Mouse (Mus musculus) cortical plate, adult 2 months (tissue): Measurements from ENCODE around the gene Jazf1. TPM values are rescaled to one million over a fixed set of nuclear protein-coding genes. Genes with fewer than 3 reads are reported as not detected.

Experiments used
- H3K27ac ChIP-seq: fragments of 200-500 bp; 2 replicates; pipeline ENCODE4 v1.5.1; 2012; ENCODE audit warnings: low read length, control low read depth, inconsistent platforms; ENCODE audit not compliant: insufficient read depth
- H3K4me1 ChIP-seq: fragments of 200-500 bp; 2 replicates; pipeline ENCODE4 v1.6.1; 2011; ENCODE audit warnings: low read length; ENCODE audit not compliant: control insufficient read depth, insufficient read depth
- H3K4me3 ChIP-seq: fragments of 200-500 bp; 2 replicates; pipeline ENCODE4 v1.5.1; 2011; ENCODE audit warnings: mild to moderate bottlenecking, low read length, control low read depth; ENCODE audit not compliant: insufficient read depth
- CTCF ChIP-seq: fragments of 200-500 bp; IDR thresholded peaks from 2 replicates; pipeline ENCODE4 v1.5.1; 2011; ENCODE audit warnings: mild to moderate bottlenecking, control low read depth, low read length; ENCODE audit not compliant: insufficient read depth; ENCODE audit errors: extremely low read depth
- POLR2A ChIP-seq: fragments of 200-500 bp; IDR thresholded peaks from 2 replicates; pipeline ENCODE4 v1.6.1; 2011; ENCODE audit warnings: mild to moderate bottlenecking, low read length, control low read depth; ENCODE audit not compliant: insufficient read depth; ENCODE audit errors: extremely low read depth
- polyA plus RNA-seq: library from polyadenylated mRNA; depleted of rRNA; stranded (reverse); fragments of >200 nt; gene quantifications from 2 replicates; pipeline ENCODE4 v1.2.3, GENCODE M21; 2012

Jazf1 gene
- polyA plus RNA-seq, 1 experiment, result 18.3 TPM

GRCm38 (mm10) chr6:53014460-53015455, 53.7 kb downstream of the Jazf1 start:
- no peak for TF ChIP-seq POLR2A
- TF ChIP-seq CTCF, result no peak
- H3K4me3 ChIP-seq, result no peak overlapping the region
- no peak overlapping the region for H3K27ac ChIP-seq
- no peaks in the 10 kb centered on the region; the same call in 1 of the 2 replicates for H3K4me1 ChIP-seq

GRCm38 (mm10) chr6:53010286-53010685, 58.1 kb downstream of the Jazf1 start:
- TF ChIP-seq POLR2A (no peak), CTCF (no peak)

GRCm38 (mm10) chr6:53006032-53006431, 62.4 kb downstream of the Jazf1 start:
- TF ChIP-seq CTCF (no peak), POLR2A (no peak)
- H3K27ac ChIP-seq, result no peak overlapping the region
- H3K4me3 ChIP-seq, result no peak overlapping the region
- H3K4me1 ChIP-seq, result no peaks in the 10 kb centered on the region; the same call in 1 of the 2 replicates

More at GRCm38 (mm10) chr6:53010286-53010685, 58.1 kb downstream of the Jazf1 start:
- Histone ChIP-seq H3K27ac (no peak overlapping the region), H3K4me1 (no peaks in the 10 kb centered on the region; the same call in 1 of the 2 replicates), H3K4me3 (no peak overlapping the region)

- Histone ChIP-seq H3K4me3 (no peak overlapping the region), H3K4me1 (no peaks in the 10 kb centered on the region; the same call in 1 of the 2 replicates), H3K27ac (no peak overlapping the region)
- TF ChIP-seq CTCF (no peak), POLR2A (no peak)
These were observed 62.9 kb downstream of the Jazf1 start for GRCm38 (mm10) chr6:53005544-53005943.

GRCm38 (mm10) chr6:52990816-52991215, 77.6 kb downstream of the Jazf1 start:
- TF ChIP-seq POLR2A (no peak), CTCF (no peak)
- Histone ChIP-seq H3K4me3 (no peak overlapping the region), H3K27ac (no peak overlapping the region), H3K4me1 (no peaks in the 10 kb centered on the region)

GRCm38 (mm10) chr6:52987905-52988640, 80.4 kb downstream of the Jazf1 start:
- Histone ChIP-seq H3K4me1 (no peaks in the 10 kb centered on the region), H3K27ac (no peak overlapping the region), H3K4me3 (no peak overlapping the region)
- TF ChIP-seq CTCF, result no peak
- TF ChIP-seq POLR2A, result no peak

GRCm38 (mm10) chr6:52987391-52987790, 81.0 kb downstream of the Jazf1 start:
- TF ChIP-seq POLR2A, result no peak
- TF ChIP-seq CTCF, result peak; percentile 65
- no peaks in the 10 kb centered on the region for H3K4me1 ChIP-seq
- H3K4me3 ChIP-seq, result no peak overlapping the region
- no peak overlapping the region for H3K27ac ChIP-seq

GRCm38 (mm10) chr6:52982175-52982574, 86.3 kb downstream of the Jazf1 start:
- no peak overlapping the region for H3K27ac ChIP-seq
- no peaks in the 10 kb centered on the region; the same call in 1 of the 2 replicates for H3K4me1 ChIP-seq
- TF ChIP-seq CTCF, result peak; percentile 21; the same call in 1 of the 2 replicates
- TF ChIP-seq POLR2A, result no peak
- no peak overlapping the region for H3K4me3 ChIP-seq

- TF ChIP-seq POLR2A, result no peak
- no peak for TF ChIP-seq CTCF
- Histone ChIP-seq H3K4me3 (no peak overlapping the region), H3K4me1 (no peaks in the 10 kb centered on the region; the same call in 1 of the 2 replicates), H3K27ac (no peak overlapping the region)
These were observed 88.9 kb downstream of the Jazf1 start for GRCm38 (mm10) chr6:52979503-52979902.
